Mouse (Mus musculus) erythroblast, embryonic 14.5 days (primary cell): ENCODE results near the gene Ly9.

Experiments
- GATA1 ChIP-seq: IDR thresholded peaks from 2 replicates; pipeline ENCODE4 v1.6.1; 2012; ENCODE audit warnings: low read length, inconsistent platforms, mixed read lengths
- TAL1 ChIP-seq: IDR thresholded peaks from 3 replicates; pipeline ENCODE4 v1.6.1; 2012; ENCODE audit warnings: low read length, inconsistent platforms, mixed read lengths

DNA sequence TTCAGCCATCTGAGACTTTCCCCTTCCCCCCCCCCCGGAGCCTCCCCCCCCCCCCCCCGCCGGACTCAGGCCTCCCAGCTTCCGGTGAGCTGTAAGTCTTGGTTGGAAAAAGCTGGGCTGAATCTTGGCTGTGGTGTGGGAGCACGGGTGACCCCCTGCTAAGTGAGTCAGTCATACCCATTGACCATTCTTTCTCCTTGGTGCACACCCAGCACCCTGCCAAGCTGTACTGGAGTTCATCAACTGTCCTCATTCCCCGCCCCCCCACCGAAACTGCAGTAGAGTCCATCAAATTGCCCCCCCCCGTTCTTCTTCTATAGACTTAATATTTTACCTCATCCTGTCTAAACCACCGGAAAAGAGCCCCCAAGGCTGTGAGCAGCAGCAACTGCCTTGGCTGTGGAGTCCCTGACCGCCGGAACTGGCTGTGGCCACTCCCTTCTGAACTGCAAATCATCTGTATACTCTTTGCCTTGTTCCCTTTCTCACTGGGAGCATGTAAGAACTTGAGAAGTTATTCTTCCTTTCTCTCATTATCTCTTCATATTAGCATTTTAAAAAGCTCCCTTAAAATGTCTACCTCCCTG lies 45.5 kb downstream of the Ly9 start:
- TF ChIP-seq TAL1 (no peak), GATA1 (no peak)
